Mouse (Mus musculus) Patski (cell line): ENCODE data around the gene Prpf40b. TPM values are rescaled to one million over a fixed set of nuclear protein-coding genes. Genes with fewer than 3 reads are reported as not detected.

Source experiments
- ATAC-seq: fragments of 100-300 bp; one replicate; pipeline ENCODE4 v1.8.0; 2021
- CTCF ChIA-PET: fragments of 350-600 bp; sonication (Branson Sonifier 250); formaldehyde crosslinking; loops from one replicate; lab custom pipeline; 2022; ENCODE audit warnings: inconsistent platforms; lab: Charles Lee
- POLR2A ChIA-PET: fragments of 350-600 bp; sonication (Branson Sonifier 250); formaldehyde crosslinking; loops from one replicate; lab custom pipeline; 2022; ENCODE audit warnings: antibody characterized with exemption, inconsistent platforms; lab: Charles Lee
- DNase-seq: peaks from one replicate; pipeline ENCODE4 v3.0.0-alpha.2; 2011; ENCODE audit warnings: low read depth, low spot score
- H3K27me3 ChIP-seq: fragments of 371-371 bp; one replicate; pipeline ENCODE4 v1.5.1; 2021
- CTCF ChIP-seq: fragments of 100-300 bp; IDR thresholded peaks from one replicate; pipeline ENCODE4 v1.5.1; 2021
- in situ Hi-C: fragments of 300-500 bp; cut with MboI; formaldehyde crosslinking; loops from 3 replicates; pipeline ENCODE4 v1.11.1; 2018; ENCODE audit warnings: low pct_unique_long_range_greater_than_20kb, mixed read lengths
- polyA plus RNA-seq: library from polyadenylated mRNA; unstranded; gene quantifications from one replicate; pipeline ENCODE4 v1.2.3, GENCODE M21; 2021

Prpf40b gene
- polyA plus RNA-seq, 1 experiment from 2014 or later: 101 TPM

- POLR2A ChIA-PET: interaction anchor here (0.6 kb wide), 1 partner anchor 106 kb away, joined by 3 read pairs; no protein-coding TSS in a partner anchor
- DNase-seq (no peak), ATAC-seq (no peak)
- CTCF ChIA-PET: interaction anchor here (1.0 kb wide), 1 partner anchor 167 kb away, joined by 3 read pairs; no protein-coding TSS in a partner anchor
- in situ Hi-C loops: no loop called here
- no peak for TF ChIP-seq CTCF
- no peaks in the 10 kb centered on the region for H3K27me3 ChIP-seq
Observed at GRCm38 (mm10) chr15:99255241-99255749, 39.6 kb upstream of the Prpf40b start.

GRCm38 (mm10) chr15:99259167-99259729, 35.6 kb upstream of the Prpf40b start:
- no peak for DNase-seq
- TF ChIP-seq CTCF: no peak
- in situ Hi-C loops: no loop called here

GRCm38 (mm10) chr15:99259730-99260252, 35.1 kb upstream of the Prpf40b start:
- ATAC-seq (peak; percentile 42), DNase-seq (peak; percentile 64)
- TF ChIP-seq CTCF: no peak
- POLR2A ChIA-PET: no interaction called here
- H3K27me3 ChIP-seq: no peaks in the 10 kb centered on the region
- CTCF ChIA-PET: no interaction called here
- in situ Hi-C loops: no loop called here

More at GRCm38 (mm10) chr15:99259167-99259729, 35.6 kb upstream of the Prpf40b start:
- POLR2A ChIA-PET: no interaction called here
- ATAC-seq: peak; percentile 46
- no peaks in the 10 kb centered on the region for H3K27me3 ChIP-seq
- CTCF ChIA-PET: no interaction called here

GRCm38 (mm10) chr15:99262702-99263101, 32.2 kb upstream of the Prpf40b start:
- no peaks in the 10 kb centered on the region for H3K27me3 ChIP-seq
- DNase-seq: no peak
- ChIA-PET POLR2A (no interaction called here), CTCF (interaction anchor here (1.0 kb wide), 1 partner anchor 163 kb away, joined by 3 read pairs; no protein-coding TSS in a partner anchor)
- in situ Hi-C loops: no loop called here
- ATAC-seq: no peak
- TF ChIP-seq CTCF: no peak

DNA sequence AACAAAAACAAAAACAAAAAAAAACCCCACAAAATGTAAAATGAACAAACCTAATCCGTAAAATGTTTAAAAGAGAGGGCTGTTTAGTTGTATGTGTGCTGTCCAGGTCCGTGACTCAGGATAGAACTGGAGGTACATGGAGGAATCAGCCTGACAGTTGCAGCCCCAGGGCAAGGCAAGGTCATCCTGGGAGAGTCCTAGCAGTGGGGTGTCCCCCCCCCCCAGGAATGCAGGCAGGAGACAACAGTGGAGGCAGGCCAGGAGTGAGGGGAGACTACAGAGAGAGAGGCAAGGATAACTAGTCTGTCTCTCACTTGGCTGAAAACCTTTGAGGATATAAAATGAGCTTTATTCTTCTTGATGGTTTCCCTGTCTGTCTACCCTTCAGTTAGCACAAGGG, 30.5 kb upstream of the Prpf40b start:
- POLR2A ChIA-PET: interaction anchor here (1.1 kb wide), 1 partner anchor 51 kb away, joined by 3 read pairs; no protein-coding TSS in a partner anchor
- in situ Hi-C loops: no loop called here
- no peak for ATAC-seq

GRCm38 (mm10) chr15:99265679-99266078, 29.2 kb upstream of the Prpf40b start:
- peak; percentile 95 for TF ChIP-seq CTCF
- in situ Hi-C loops: no loop called here
- ATAC-seq: no peak
- DNase-seq: no peak
- POLR2A ChIA-PET: interaction anchor here (1.2 kb wide), 1 partner anchor 25 kb away, joined by 3 read pairs; no protein-coding TSS in a partner anchor
- no peaks in the 10 kb centered on the region for H3K27me3 ChIP-seq
- CTCF ChIA-PET: interaction anchor here (1.4 to 2.3 kb wide), 5 partner anchors 12 to 216 kb away, joined by 4 to 10 read pairs (median 5); no protein-coding TSS in a partner anchor

More for the DNA sequence above, 30.5 kb upstream of the Prpf40b start:
- DNase-seq: no peak
- CTCF ChIA-PET: interaction anchor here (1.0 to 2.3 kb wide), 4 partner anchors 8 to 23 kb away, joined by 3 to 10 read pairs (median 4); no protein-coding TSS in a partner anchor
- no peak for TF ChIP-seq CTCF
- no peaks in the 10 kb centered on the region for H3K27me3 ChIP-seq

DNA sequence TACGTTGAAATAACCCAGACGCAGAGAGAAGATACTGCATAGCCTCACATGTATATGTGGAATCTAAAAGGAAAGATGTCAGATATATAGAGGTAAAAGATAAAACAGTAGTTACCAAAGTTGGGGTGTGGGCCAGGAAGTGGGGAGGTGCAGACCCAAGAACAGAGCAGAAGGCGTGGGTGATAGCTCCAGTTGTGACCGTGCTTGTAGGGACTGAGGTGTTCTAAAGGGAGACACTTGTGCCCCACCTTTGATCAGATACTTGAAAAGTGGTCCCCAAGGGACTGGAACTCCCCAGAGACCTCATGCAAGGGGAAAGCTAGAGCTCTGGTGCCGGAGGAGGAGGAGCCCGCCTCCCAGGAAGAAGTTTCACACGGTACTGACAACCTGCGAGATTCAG, 18.8 kb upstream of the Prpf40b start:
- ChIA-PET POLR2A (no interaction called here), CTCF (no interaction called here)
- DNase-seq (no peak), ATAC-seq (no peak)
- in situ Hi-C loops: no loop called here
- TF ChIP-seq CTCF: no peak
- no peaks in the 10 kb centered on the region for H3K27me3 ChIP-seq

GRCm38 (mm10) chr15:99278271-99278670, 16.6 kb upstream of the Prpf40b start:
- no peak for TF ChIP-seq CTCF
- DNase-seq (no peak), ATAC-seq (no peak)
- in situ Hi-C loops: no loop called here
- ChIA-PET CTCF (no interaction called here), POLR2A (no interaction called here)
- no peaks in the 10 kb centered on the region for H3K27me3 ChIP-seq

GRCm38 (mm10) chr15:99283456-99283855, 11.4 kb upstream of the Prpf40b start:
- CTCF ChIA-PET: interaction anchor here (0.7 to 1.1 kb wide), 2 partner anchors 13 to 88 kb away, joined by 3 to 4 read pairs; no protein-coding TSS in a partner anchor
- ATAC-seq (no peak), DNase-seq (no peak)
- H3K27me3 ChIP-seq: no peaks in the 10 kb centered on the region
- POLR2A ChIA-PET: interaction anchor here (0.9 kb wide), 1 partner anchor 11 kb away, joined by 3 read pairs; the partner anchor contains the start of gene Prpf40b
- TF ChIP-seq CTCF: no peak
- in situ Hi-C loops: no loop called here

DNA sequence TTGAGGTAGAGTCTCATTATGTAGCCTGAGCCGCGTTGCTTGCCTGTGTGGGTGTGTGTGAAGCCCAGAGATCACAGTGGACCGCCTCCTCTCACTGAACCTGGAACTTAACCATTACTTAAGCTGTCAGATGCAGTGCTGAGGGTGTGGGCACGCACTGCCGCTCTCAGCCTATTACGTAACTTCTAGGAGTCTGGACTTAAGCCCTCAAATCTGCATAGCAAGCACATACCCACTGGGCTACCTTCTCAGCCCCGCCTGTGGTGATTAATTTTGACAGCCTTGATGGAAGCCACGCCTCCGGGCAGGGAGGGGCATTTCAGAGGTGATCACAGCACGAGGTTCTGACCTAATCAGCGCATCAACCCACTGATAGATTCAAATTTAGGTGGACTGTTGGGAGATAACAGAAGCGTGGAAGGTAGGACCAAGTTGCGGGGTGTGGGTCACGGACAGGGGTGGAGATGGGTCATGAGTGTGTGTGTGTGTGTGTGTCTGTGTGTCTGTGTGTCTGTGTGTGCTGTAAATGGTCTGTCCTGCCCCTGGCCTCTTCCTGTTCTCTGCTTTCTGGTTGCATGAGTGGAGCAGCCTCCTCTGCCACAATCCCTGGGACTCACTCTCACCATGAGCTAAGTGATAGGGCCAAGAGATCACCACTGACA, 10.2 kb upstream of the Prpf40b start:
- no peak for TF ChIP-seq CTCF
- in situ Hi-C loops: no loop called here
- DNase-seq: peak; percentile 28
- ChIA-PET CTCF (no interaction called here), POLR2A (interaction anchor here (0.6 kb wide), 1 partner anchor 229 kb away, joined by 3 read pairs; no protein-coding TSS in a partner anchor)
- no peaks in the 10 kb centered on the region for H3K27me3 ChIP-seq
- peak; percentile 55 for ATAC-seq
